In the genomic region with DNA sequence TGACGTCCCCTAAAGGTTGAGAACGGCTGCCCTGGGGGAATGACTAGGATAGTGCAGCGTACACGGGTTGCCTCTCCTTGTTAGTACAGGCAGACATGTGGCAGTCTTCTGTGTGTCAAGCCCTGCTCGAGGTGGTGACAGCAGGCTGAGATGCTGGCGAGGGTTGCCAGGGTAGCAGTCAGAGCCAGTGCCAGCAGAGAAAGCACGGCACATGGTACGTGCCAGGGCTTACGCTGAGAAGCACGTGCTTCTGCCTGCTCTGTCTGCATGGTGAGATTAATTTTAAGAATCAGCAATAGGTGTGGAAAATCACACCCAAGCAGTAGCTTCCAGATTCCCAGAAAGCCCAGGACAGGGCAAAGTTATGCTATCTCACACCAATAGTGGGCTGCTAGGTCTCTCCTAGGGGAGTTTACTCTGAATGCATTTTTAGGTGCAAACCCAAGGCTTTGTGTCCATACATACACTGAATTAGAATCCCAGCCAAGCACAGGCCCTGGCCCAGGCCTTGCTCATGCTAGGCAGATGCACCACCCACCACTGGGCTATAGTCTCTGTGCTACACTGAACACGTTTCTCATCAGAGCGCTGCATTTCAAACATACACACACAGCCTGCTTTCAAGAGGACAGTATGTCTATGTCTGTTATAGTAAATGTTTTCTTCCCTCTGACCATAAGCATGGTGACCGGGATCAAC, we compare ENCODE assay signal across 12 mouse cellular contexts. TPM values are rescaled to one million over a fixed set of nuclear protein-coding genes. Genes with fewer than 3 reads are reported as not detected.
DNase-seq lines count a peak whose midpoint lies in the region; ATAC-seq and TF ChIP-seq lines count a peak whose summit lies in the region.
"Had no signal": no experiment of that assay in that cellular context is flagged by ENCODE, and none has a peak within 500 bp of the region (broad histone marks: within the 10 kb centered on the region; RNA-seq: fewer than 3 reads in every experiment).

No protein-coding gene starts in this region.

- ATAC-seq in cerebellum, adult (ENCODE audit: insufficient number of reproducible peaks, low FRiP score, low TSS enrichment) = 0 out of 2 replicates have a peak, but pooled peaks have one; percentile 45
- no peak for ATAC-seq in midbrain, embryonic 11.5 days (ENCODE audit: low FRiP score)
- ATAC-seq: midbrain, embryonic 15.5 days had no signal

- no peak for TF ChIP-seq POLR2A in embryonic fibroblast, embryonic 13.5 days (IDR thresholded peaks at IDR 0.05; ENCODE audit: low read depth, low read length)

- TF ChIP-seq CTCF in left cerebral cortex, adult 2 months (IDR thresholded peaks at IDR 0.05) = no peak
- no peak for TF ChIP-seq CTCF in embryonic fibroblast, embryonic 13.5 days (IDR thresholded peaks at IDR 0.05; ENCODE audit: borderline replicate concordance, insufficient read depth, low read length)
- no peak for TF ChIP-seq CTCF in layer of hippocampus, adult 2 months (conservative IDR thresholded peaks at IDR 0.05)

- H3K27me3 ChIP-seq in midbrain, embryonic 11.5 days (ENCODE audit: control insufficient read depth, insufficient read depth, low read length) = no peaks in the 10 kb centered on the region
- H3K27me3 ChIP-seq: embryonic facial prominence, embryonic 12.5 days; midbrain, embryonic 15.5 days had no signal

- DNase-seq in cerebellum, adult 8-10 months = no peak
- DNase-seq in left cerebral cortex, postnatal 14 days (ENCODE audit: low spot score in 2 of 2) = peak; percentile 32 to 79
- DNase-seq in left cerebral cortex, adult 2 months (ENCODE audit: extremely low spot score in 1 of 2, low spot score in 2 of 2) = no peak
- DNase-seq in layer of hippocampus, adult 2 months (ENCODE audit: low spot score in 2 of 2) = peak; percentile 67 to 77
- DNase-seq in lung, postnatal 10 days = no peak
- no peak for DNase-seq in midbrain, embryonic 11.5 days (ENCODE audit: low spot score, missing footprints)
- DNase-seq: adrenal gland, adult 8-10 months; gastrocnemius, postnatal 14 days had no signal

- H3K9me3 ChIP-seq in midbrain, embryonic 11.5 days (ENCODE audit: control insufficient read depth, low read length) = no peaks in the 10 kb centered on the region
- H3K9me3 ChIP-seq: embryonic facial prominence, embryonic 12.5 days; midbrain, embryonic 15.5 days had no signal

- peaks cover 25% of the 10 kb centered on the region for H3K4me1 ChIP-seq in embryonic fibroblast, embryonic 13.5 days (ENCODE audit: control insufficient read depth, insufficient read depth, low read length)
- H3K4me1 ChIP-seq in midbrain, embryonic 11.5 days (ENCODE audit: control insufficient read depth, insufficient read depth, low read length) = no peaks in the 10 kb centered on the region
- H3K4me1 ChIP-seq: midbrain, embryonic 15.5 days had no signal

- H3K9ac ChIP-seq in midbrain, embryonic 11.5 days (ENCODE audit: low read length) = no peak overlapping the region
- H3K9ac ChIP-seq: embryonic facial prominence, embryonic 12.5 days; midbrain, embryonic 15.5 days had no signal

- peaks cover 17% of the 10 kb centered on the region for H3K36me3 ChIP-seq in midbrain, embryonic 11.5 days (ENCODE audit: control insufficient read depth, insufficient read depth, low read length)

- no peak overlapping the region for H3K4me3 ChIP-seq in left cerebral cortex, adult 2 months
- no peak overlapping the region for H3K4me3 ChIP-seq in embryonic fibroblast, embryonic 13.5 days (ENCODE audit: insufficient read depth, low read length)
- H3K4me3 ChIP-seq in layer of hippocampus, adult 2 months = no peak overlapping the region
- H3K4me3 ChIP-seq in midbrain, embryonic 11.5 days (ENCODE audit: low read depth, low read length) = no peak overlapping the region
- H3K4me3 ChIP-seq: embryonic facial prominence, embryonic 12.5 days; midbrain, embryonic 15.5 days had no signal

- intact Hi-C loops in left cerebral cortex, postnatal 14 days (cut with DNase I) = no loop called here
- intact Hi-C loops in left cerebral cortex, adult 2 months (cut with DNase I) = no loop called here

- no peak overlapping the region for H3K4me2 ChIP-seq in midbrain, embryonic 11.5 days
- H3K4me2 ChIP-seq: embryonic facial prominence, embryonic 12.5 days; midbrain, embryonic 15.5 days had no signal

- WGBS in midbrain, embryonic 11.5 days = 92% methylated on average over 13 of the region's 13 CpGs

- H3K27ac ChIP-seq in left cerebral cortex, adult 2 months = no peak overlapping the region
- peak overlapping the region; percentile 64 for H3K27ac ChIP-seq in embryonic fibroblast, embryonic 13.5 days (ENCODE audit: insufficient read depth, low read length)
- H3K27ac ChIP-seq in layer of hippocampus, adult 2 months = peak overlapping the region; percentile 84
- H3K27ac ChIP-seq in midbrain, embryonic 11.5 days (ENCODE audit: low read depth, low read length) = no peak overlapping the region
- H3K27ac ChIP-seq: embryonic facial prominence, embryonic 12.5 days; midbrain, embryonic 15.5 days had no signal

RNA-seq across cellular contexts. Expression of a gene that starts 31.3 kb away (rescaled TPM):
- total RNA-seq in left cerebral cortex, postnatal 14 days (2021) = 10 to 100 TPM; 33.6 to 34.8 TPM
- 10 to 100 TPM; 31.0 to 38.8 TPM for total RNA-seq in left cerebral cortex, adult 2 months (2021)
- 85.8 and 104 TPM in 2 replicates for polyA plus RNA-seq in embryonic fibroblast, embryonic 13.5 days (2011; ENCODE audit: insufficient read length, low read depth, missing spikeins)
- 10 to 100 TPM; 39.6 to 48.8 TPM for total RNA-seq in layer of hippocampus, adult 2 months (2021)
- 64.7 and 71.9 TPM in 2 replicates for polyA plus RNA-seq in midbrain, embryonic 11.5 days (2014; fragmentation: Nextera tagmentation; extraction: Ambion mirVana)

RNA-seq across cellular contexts. Expression of a gene that starts 32.2 kb away (rescaled TPM):
- total RNA-seq in left cerebral cortex, postnatal 14 days (2021) = 10 to 100 TPM; 41.4 to 47.8 TPM
- 10 to 100 TPM; 42.7 to 43.7 TPM for total RNA-seq in left cerebral cortex, adult 2 months (2021)
- polyA plus RNA-seq in embryonic fibroblast, embryonic 13.5 days (2011; ENCODE audit: insufficient read length, low read depth, missing spikeins) = 50.0 and 58.0 TPM in 2 replicates
- 10 to 100 TPM; 45.7 to 47.5 TPM for total RNA-seq in layer of hippocampus, adult 2 months (2021)
- 29.5 and 30.0 TPM in 2 replicates for polyA plus RNA-seq in midbrain, embryonic 11.5 days (2014; fragmentation: Nextera tagmentation; extraction: Ambion mirVana)

RNA-seq across cellular contexts. Expression of a gene that starts 35.6 kb away (rescaled TPM):
- total RNA-seq in left cerebral cortex, postnatal 14 days (2021) = 10 to 100 TPM; 11.9 to 12.3 TPM
- 10 to 100 TPM; 13.9 to 15.6 TPM for total RNA-seq in left cerebral cortex, adult 2 months (2021)
- 6.8 and 7.8 TPM in 2 replicates for polyA plus RNA-seq in embryonic fibroblast, embryonic 13.5 days (2011; ENCODE audit: insufficient read length, low read depth, missing spikeins)
- total RNA-seq in layer of hippocampus, adult 2 months (2021) = 10 to 100 TPM; 12.7 to 19.3 TPM
- polyA plus RNA-seq in midbrain, embryonic 11.5 days (2014; fragmentation: Nextera tagmentation; extraction: Ambion mirVana) = 13.7 and 17.4 TPM in 2 replicates

RNA-seq across cellular contexts. Expression of a gene that starts 52.4 kb away (rescaled TPM):
- 10 to 100 TPM; 32.1 to 39.2 TPM for total RNA-seq in left cerebral cortex, postnatal 14 days (2021)
- 10 to 100 TPM; 21.8 to 22.4 TPM for total RNA-seq in left cerebral cortex, adult 2 months (2021)
- polyA plus RNA-seq in embryonic fibroblast, embryonic 13.5 days (2011; ENCODE audit: insufficient read length, low read depth, missing spikeins) = 46.6 TPM in 2 replicates
- total RNA-seq in layer of hippocampus, adult 2 months (2021) = 10 to 100 TPM; 23.6 to 27.3 TPM
- polyA plus RNA-seq in midbrain, embryonic 11.5 days (2014; fragmentation: Nextera tagmentation; extraction: Ambion mirVana) = 63.8 and 67.1 TPM in 2 replicates

Comparison
In these comparisons a context has a peak if more than half of its experiments do, and no peak if none do; other contexts are left out.
1. DNase-seq: peak in left cerebral cortex, postnatal 14 days (2 of 2) and layer of hippocampus, adult 2 months (2 of 2); none in cerebellum, adult 8-10 months (single experiment), left cerebral cortex, adult 2 months (0 of 2), lung, postnatal 10 days (single experiment) and midbrain, embryonic 11.5 days (single experiment).
2. H3K27ac ChIP-seq: peak in embryonic fibroblast, embryonic 13.5 days (single experiment) and layer of hippocampus, adult 2 months (single experiment); none in left cerebral cortex, adult 2 months (single experiment) and midbrain, embryonic 11.5 days (single experiment).